Mouse (Mus musculus) hematopoietic stem cell, adult 5-6 weeks (primary cell): Measurements from ENCODE around the gene Nkain2. TPM values are rescaled to one million over a fixed set of nuclear protein-coding genes. Genes with fewer than 3 reads are reported as not detected.
"Not testable (repeated sequence)": the region's sequence is repeated elsewhere in the genome, so short reads cannot be mapped to it uniquely, and the experiment has no call there.

ENCODE experiments used
- ATAC-seq, 2 experiments: fragments of 125-278 bp in 1 of 2; replicated peaks in 1 of 2; 2 replicates each; pipeline ENCODE4 v1.8.0; 2016 to 2017; ENCODE audit warnings: inconsistent platforms in 2 of 2, mild to moderate bottlenecking in 2 of 2, moderate number of reproducible peaks in 2 of 2, low read depth in 1 of 2, moderate TSS enrichment in 1 of 2; ENCODE audit not compliant: low FRiP score in 2 of 2, poor library complexity in 2 of 2, severe bottlenecking in 2 of 2, insufficient read depth in 1 of 2, low TSS enrichment in 1 of 2
- total RNA-seq: library from RNA; stranded (forward); fragments of 172-1452, 232-1000 nt; gene quantifications from 2 replicates; pipeline ENCODE4 v1.2.3, GENCODE M21; 2017

The Nkain2 gene
- total RNA-seq, 1 experiment from 2014 or later: not detected

- ATAC-seq: no peak
Measured at GRCm38 (mm10) chr10:31931961-31932360, 958.3 kb downstream of the Nkain2 start.

GRCm38 (mm10) chr10:31927657-31928056, 962.6 kb downstream of the Nkain2 start:
- no peak for ATAC-seq

GRCm38 (mm10) chr10:31920901-31921300, 969.4 kb downstream of the Nkain2 start:
- not testable (repeated sequence) for ATAC-seq

- no peak for ATAC-seq
Measured at GRCm38 (mm10) chr10:31907488-31907887, 982.8 kb downstream of the Nkain2 start.

- ATAC-seq: no peak
Measured at GRCm38 (mm10) chr10:31899501-31899900, 990.8 kb downstream of the Nkain2 start.

- ATAC-seq: no peak
Measured at GRCm38 (mm10) chr10:31873323-31873895, 1016.9 kb downstream of the Nkain2 start.

GRCm38 (mm10) chr10:31868275-31868674, 1022.0 kb downstream of the Nkain2 start:
- ATAC-seq: no peak

GRCm38 (mm10) chr10:31827041-31827440, 1063.2 kb downstream of the Nkain2 start:
- no peak for ATAC-seq

- no peak for ATAC-seq
Measured at GRCm38 (mm10) chr10:31812543-31812942, 1077.7 kb downstream of the Nkain2 start.

GRCm38 (mm10) chr10:31742443-31743057, 1147.7 kb downstream of the Nkain2 start:
- ATAC-seq: peak; percentile 96 to 98

- ATAC-seq: no peak
Measured at GRCm38 (mm10) chr10:31728036-31728435, 1162.2 kb downstream of the Nkain2 start.

GRCm38 (mm10) chr10:31647270-31647669, 1243.0 kb downstream of the Nkain2 start:
- ATAC-seq: no peak

- ATAC-seq: no peak
Measured at GRCm38 (mm10) chr10:31646083-31646482, 1244.2 kb downstream of the Nkain2 start.

Other genes starting within 250 kb of the Nkain2 start
- gene Trdn, start 190.1 kb upstream of the Nkain2 start, total RNA-seq: not detected in 2 replicates